Mouse (Mus musculus): ENCODE measurements around the gene Gm45234.
"Not testable (repeated sequence)": the region's sequence is repeated elsewhere in the genome, so short reads cannot be mapped to it uniquely, and the experiment has no call there.

Gm45234 gene

GRCm38 (mm10) chr6:124755831-124756595, at the start of gene Gm45234, which contains the start of gene Atn1:
Gene Gm45234, minus strand, starts transcription at chr6:124756021.
Gene Atn1, minus strand, starts transcription at chr6:124756524.
- DNase-seq (ENCODE audit: low spot score in 2 of 2): no peak

GRCm38 (mm10) chr6:124804341-124804740, 48.5 kb upstream of the Gm45234 start:
- DNase-seq (ENCODE audit: low spot score in 2 of 2): no peak

DNA sequence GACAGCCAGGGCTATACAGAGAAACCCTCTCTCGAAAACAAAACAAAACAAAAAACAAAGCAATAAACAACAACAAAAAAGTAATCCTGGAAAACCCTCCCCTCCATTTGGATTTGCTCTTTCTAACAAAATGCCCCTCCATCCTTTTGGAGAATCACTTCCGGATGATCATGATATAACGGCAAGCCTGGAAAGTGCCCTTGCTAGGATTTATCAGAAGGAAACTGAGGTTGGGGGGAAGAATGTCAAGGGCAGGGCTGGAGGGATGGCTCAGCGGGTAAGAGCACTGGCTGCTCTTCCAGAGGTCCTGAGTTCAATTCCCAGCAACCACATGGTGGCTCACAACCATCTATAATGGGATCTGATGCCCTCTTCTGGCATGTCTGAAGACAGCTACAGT, 47.9 kb upstream of the Gm45234 start:
- DNase-seq (ENCODE audit: low spot score in 2 of 2): not testable (repeated sequence)

- DNase-seq (ENCODE audit: low spot score in 2 of 2): no peak
Measured at GRCm38 (mm10) chr6:124803061-124803460, 47.2 kb upstream of the Gm45234 start.

DNA sequence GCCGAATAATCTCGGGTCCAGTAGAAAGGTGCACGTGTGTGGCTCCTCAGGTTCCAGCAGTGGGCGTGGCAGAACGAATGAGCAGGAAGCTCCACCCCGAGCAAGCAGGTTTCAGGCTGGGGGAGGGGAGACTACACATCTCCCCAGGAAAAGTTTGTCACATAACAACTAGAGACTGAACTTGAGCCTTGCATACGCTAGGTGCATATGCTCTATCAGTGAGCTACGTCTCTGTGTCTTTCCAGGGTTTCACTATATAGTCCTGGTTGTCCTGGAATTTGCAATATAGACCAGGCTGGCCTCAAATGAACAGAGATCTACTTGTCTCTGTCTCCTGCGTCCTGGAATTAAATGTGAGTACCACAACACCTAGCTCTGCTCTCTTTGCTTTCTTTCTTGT, 46.6 kb upstream of the Gm45234 start:
- not testable (repeated sequence) for DNase-seq (ENCODE audit: low spot score in 2 of 2)

- DNase-seq (ENCODE audit: low spot score in 2 of 2): no peak
Measured at GRCm38 (mm10) chr6:124796200-124796599, 40.4 kb upstream of the Gm45234 start.

GRCm38 (mm10) chr6:124795781-124796180, 40.0 kb upstream of the Gm45234 start:
- no peak for DNase-seq (ENCODE audit: low spot score in 2 of 2)

DNA sequence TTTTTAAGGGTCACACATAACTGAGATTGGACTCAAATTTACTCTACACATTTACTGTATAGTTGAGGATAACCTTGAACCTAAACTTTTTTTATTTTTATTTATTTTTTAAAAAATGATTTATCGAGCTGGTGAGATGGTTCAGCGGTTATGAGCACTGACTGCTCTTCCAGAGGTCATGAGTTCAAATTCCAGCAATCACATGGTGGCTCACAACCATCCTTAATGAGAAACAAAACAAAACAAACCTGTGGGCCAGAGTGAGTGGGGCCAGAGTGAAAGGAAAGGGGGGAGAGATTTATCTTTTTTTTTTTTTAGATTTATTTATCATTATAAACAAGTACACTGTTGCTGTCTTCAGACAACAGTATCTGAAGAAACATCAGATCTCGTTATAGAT, 36.1 kb upstream of the Gm45234 start:
- DNase-seq (ENCODE audit: low spot score in 2 of 2): no peak

DNA sequence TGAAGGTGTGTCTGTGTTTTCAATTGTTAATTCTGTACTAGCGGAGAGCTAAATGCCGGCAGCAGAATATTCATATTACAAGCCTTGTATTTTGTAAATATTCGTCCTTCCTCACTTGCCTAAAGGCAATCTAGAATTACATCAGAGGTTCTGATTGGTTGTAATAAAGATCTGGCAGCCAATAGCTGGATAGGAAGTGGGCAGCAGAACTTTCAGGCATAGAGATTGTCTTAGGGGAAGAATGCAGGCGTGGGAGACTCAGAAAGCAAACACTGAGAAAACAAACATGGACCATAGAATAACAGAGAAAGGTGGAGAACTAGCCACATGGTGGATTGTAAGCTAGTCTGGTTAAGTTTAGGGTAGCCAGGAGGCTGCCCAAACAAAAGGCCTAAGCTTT, 34.3 kb upstream of the Gm45234 start:
- DNase-seq (ENCODE audit: low spot score in 2 of 2): no peak

- no peak for DNase-seq (ENCODE audit: low spot score in 2 of 2)
Measured at GRCm38 (mm10) chr6:124789519-124789918, 33.7 kb upstream of the Gm45234 start.

DNA sequence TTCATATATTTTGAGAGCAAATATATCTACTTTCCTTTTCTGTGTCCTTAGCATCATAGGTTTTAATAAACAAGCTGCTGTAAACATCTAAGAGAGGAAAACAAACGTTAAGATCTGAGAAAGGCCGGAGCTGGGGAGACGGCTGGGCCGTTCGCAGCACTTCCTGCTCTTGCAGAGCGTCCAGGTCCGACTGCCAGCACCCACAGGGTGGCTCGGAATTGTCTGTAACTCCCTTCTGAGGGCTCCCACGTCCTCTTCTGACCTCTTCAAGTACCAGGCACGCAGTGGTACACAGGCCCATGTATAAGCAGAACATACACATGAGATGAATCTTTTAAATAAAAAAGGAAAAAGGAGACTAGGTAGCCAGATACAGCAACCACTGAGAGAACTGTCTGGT, 31.9 kb upstream of the Gm45234 start:
- DNase-seq (ENCODE audit: low spot score in 2 of 2): no peak

GRCm38 (mm10) chr6:124786756-124787420, 31.1 kb upstream of the Gm45234 start:
- no peak for DNase-seq (ENCODE audit: low spot score in 2 of 2)

DNA sequence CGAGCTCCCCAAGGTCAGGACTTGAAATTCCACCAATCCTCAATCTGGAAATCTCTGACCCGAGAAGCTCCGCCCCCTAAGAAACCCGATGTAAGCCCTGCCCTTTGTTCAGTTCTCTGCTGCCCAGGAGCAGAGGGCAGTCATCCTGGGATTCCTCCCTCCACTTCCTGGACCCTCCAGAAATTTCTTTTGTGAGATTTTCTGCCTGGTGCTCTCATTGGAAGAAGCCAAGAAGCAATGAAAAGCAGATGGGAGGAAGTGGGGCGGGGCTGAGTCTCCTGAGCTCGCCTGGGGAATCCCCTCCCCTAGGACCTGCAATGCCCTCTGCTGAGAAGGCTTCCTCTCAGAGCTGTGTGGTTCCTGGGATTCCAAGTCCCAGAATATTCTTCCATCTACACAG, 26.6 kb upstream of the Gm45234 start:
- DNase-seq (ENCODE audit: low spot score in 2 of 2): peak; percentile 49 to 50

- no peak for DNase-seq (ENCODE audit: low spot score in 2 of 2)
Measured at GRCm38 (mm10) chr6:124780917-124781316, 25.1 kb upstream of the Gm45234 start.

DNA sequence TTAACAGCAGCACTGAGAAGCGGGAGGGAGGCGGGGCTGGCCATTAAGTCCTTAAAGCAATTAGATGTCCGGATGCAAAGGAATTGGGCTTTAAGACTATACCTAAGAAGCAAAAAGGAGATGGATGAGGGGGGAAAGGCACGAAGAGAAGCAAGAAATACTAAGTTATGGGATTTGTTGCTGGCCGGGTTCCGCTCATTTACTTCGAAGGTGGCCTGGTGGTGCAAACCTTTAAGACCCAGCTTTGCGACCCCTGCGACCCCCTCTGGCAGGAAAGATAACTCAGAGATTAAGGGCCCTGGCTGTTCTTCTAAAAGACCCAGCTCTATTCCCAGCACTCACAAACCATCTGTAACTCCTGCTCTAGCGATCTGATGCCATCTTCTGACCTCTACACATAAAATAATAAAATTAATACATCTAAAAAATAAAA, 24.2 kb upstream of the Gm45234 start:
- DNase-seq (ENCODE audit: low spot score in 2 of 2): no peak

DNA sequence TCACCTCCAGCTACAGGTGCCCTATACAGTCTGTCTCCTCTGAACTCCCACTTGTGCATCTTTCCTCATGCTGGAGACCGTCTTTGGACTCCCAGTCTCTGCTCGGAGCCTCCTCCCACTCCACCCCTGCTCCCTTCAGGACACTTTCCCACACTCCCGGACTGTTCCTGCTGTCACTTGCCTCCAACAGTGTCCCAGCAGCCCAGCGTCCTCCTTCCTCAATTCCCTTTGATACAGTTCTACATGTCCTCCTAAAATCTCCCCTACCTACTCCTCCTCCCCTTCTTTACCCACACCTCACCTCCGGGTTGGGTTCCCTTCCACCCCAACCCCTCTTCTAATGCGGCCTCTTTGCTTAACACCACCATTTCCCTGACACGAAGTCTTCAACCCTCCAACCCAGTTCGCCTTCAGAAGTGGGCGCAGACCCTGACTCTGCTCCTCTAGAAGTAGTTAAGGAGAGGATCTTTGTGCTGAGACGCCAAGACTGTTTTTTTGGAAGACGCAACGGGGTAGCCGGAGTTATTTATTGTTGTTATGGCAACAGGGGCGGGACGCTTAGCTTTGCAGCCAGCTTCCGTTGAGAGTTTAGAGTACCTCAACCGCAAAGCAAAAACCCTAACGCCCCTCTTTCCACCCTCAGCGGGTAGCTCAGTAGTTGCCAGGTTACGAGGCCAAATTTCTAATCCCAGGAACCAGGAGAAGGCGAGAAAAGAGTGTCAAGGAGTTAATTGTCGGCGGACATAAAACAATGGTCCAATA, 23.6 kb upstream of the Gm45234 start, which contains the start of gene Lrrc23:
TSS of gene Lrrc23 (minus strand) at position 506 of the 762 bp plus-strand sequence.
- DNase-seq (ENCODE audit: low spot score in 2 of 2): peak; percentile 72 to 75

- DNase-seq (ENCODE audit: low spot score in 2 of 2): no peak
Measured at GRCm38 (mm10) chr6:124770511-124770910, 14.7 kb upstream of the Gm45234 start.

DNA sequence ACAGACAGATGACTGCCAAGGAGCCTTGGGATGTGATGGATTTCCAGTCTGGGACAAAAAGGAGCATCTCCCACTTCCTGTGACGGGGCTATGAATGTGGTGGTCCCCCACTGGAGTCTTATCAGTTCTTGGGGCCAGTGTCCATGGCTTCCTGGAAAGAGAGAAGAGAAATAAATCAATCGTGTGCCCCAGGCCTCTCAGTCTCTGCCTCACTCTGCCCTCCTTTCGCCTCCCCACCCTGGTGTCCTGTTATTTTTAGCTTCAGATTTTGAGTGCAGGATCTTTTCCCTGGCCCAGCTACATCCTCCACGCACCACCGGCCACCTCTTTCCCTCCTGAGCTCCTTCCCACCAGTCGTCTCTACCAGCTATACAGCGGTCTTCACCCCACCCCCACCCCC, 14.2 kb upstream of the Gm45234 start:
- DNase-seq (ENCODE audit: low spot score in 2 of 2): no peak

DNA sequence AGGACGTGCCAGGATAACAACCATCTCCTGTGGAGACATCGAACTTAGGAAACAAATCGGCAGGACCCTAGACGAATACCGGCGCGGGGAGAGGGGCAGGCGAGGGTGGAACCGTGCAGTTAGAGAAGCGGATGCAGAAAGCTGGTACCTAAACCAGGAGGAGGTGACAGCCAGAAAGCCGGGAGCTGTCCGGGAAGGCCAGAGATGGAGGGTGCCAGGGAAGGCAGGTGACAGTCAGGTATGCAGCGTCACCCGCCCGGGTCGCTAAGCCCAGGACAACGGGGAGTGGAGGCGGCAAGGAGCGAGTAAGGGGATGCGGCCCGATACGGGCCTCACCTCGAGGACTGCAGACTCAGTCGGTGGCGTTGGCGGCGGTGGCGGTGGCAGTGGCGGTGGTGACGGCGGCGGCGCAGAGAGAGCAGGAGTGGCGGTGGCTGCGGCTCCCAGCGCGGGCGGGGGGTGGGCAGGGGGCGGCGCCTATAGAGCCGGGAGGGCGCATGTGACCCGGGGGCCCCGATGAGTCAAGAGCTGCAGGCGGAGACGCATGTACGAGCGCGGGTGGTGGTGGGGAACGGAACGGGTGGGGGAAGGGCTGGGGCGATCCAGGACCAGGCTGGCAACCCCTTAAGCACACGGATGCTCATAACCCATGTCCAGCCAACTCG, 13.4 kb upstream of the Gm45234 start, which contains the start of gene Eno2:
TSS of gene Eno2 (minus strand) at position 573 of the 665 bp plus-strand sequence.
- peak in 1 of 2 experiments; percentile 50 for DNase-seq (ENCODE audit: low spot score in 2 of 2)

- no peak for DNase-seq (ENCODE audit: low spot score in 2 of 2)
Measured at GRCm38 (mm10) chr6:124768704-124769044, 12.9 kb upstream of the Gm45234 start.

DNA sequence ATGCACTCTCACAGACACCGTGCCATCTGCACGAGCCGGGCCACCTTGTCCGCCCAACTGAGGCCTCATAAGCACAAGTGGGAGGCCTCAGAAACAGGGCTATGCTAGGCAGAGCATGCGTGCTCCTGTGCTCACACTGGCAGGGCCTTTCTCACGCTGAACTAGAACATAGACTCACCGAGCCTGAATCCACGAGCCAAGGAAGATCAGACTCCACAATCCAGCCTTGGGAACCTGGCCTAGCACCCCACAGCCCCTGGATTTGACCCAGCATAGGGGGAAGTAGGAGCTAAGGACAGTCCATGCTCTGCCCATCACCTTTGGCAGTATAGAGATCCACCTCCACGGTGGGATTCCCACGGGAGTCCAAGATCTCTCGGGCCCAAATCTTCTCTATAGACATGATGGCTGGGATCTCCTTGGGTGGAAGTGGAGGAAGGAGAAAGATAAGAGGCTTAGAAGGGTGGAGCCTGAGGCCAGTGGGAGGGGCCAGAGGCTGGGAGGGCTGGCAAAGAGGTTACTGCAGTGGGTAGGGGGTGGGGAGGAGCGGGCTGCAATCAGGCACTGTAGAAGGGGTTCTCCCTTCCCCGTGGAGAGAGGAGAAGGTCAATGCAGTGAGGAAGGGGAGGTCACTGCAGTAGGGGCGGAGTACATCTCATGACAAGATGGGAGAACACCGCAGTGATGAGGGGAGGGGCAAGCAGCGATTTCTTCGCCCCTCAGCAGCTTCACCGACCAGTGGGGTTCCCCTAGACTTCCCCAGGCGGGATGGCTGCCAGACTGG, 12.3 kb upstream of the Gm45234 start:
- no peak for DNase-seq (ENCODE audit: low spot score in 2 of 2)
